Mouse (Mus musculus) limb, embryonic 14.5 days (tissue): ENCODE measurements around the gene Sidt2. TPM values are rescaled to one million over a fixed set of nuclear protein-coding genes. Genes with fewer than 3 reads are reported as not detected.

Source experiments
- ATAC-seq: fragments of 200-750 bp; cut with Nextera tagmentation; 2 replicates; pipeline ENCODE4 v1.8.0; 2017; ENCODE audit warnings: low read depth, moderate number of reproducible peaks, moderate TSS enrichment; ENCODE audit not compliant: low FRiP score
- DNase-seq: peaks from one replicate; pipeline ENCODE4 v3.0.0-alpha.2; 2015; ENCODE audit warnings: low spot score
- H3K27ac ChIP-seq: fragments of 300-500 bp; sonication (generic); replicated peaks from 2 replicates; pipeline ENCODE4 v1.5.1; 2014; ENCODE audit warnings: low read depth, mild to moderate bottlenecking, low read length, moderate library complexity, mixed read lengths
- H3K27me3 ChIP-seq: fragments of 300-500 bp; sonication (generic); 2 replicates; pipeline ENCODE4 v1.6.1; 2014; ENCODE audit warnings: low read length, mixed read lengths; ENCODE audit not compliant: control insufficient read depth, insufficient read depth
- H3K36me3 ChIP-seq: fragments of 300-500 bp; sonication (generic); 2 replicates; pipeline ENCODE4 v1.6.1; 2014; ENCODE audit warnings: mild to moderate bottlenecking, low read length, moderate library complexity, mixed read lengths; ENCODE audit not compliant: control insufficient read depth, insufficient read depth
- H3K4me1 ChIP-seq: fragments of 300-500 bp; sonication (generic); 2 replicates; pipeline ENCODE4 v1.6.1; 2014; ENCODE audit warnings: antibody characterized with exemption, low read length, mixed read lengths; ENCODE audit not compliant: control insufficient read depth, insufficient read depth
- H3K4me2 ChIP-seq: fragments of 300-500 bp; sonication (generic); replicated peaks from 2 replicates; pipeline ENCODE4 v1.6.1; 2014; ENCODE audit warnings: low read depth, mild to moderate bottlenecking, low read length, moderate library complexity; ENCODE audit not compliant: severe bottlenecking
- H3K4me3 ChIP-seq: fragments of 300-500 bp; sonication (generic); replicated peaks from 2 replicates; pipeline ENCODE4 v1.5.1; 2014; ENCODE audit warnings: low read length
- H3K9ac ChIP-seq: fragments of 300-500 bp; sonication (generic); 2 replicates; pipeline ENCODE4 v1.6.1; 2014; ENCODE audit warnings: mild to moderate bottlenecking, low read depth, low read length, moderate library complexity; ENCODE audit not compliant: severe bottlenecking
- H3K9me3 ChIP-seq: fragments of 300-500 bp; sonication (generic); 2 replicates; pipeline ENCODE4 v1.6.1; 2016; ENCODE audit warnings: low read length; ENCODE audit not compliant: control insufficient read depth
- POLR2A ChIP-seq: fragments of 200-500 bp; IDR thresholded peaks from 2 replicates; pipeline ENCODE4 v1.8.0; 2012; ENCODE audit warnings: inconsistent platforms, mild to moderate bottlenecking, moderate library complexity, borderline replicate concordance; ENCODE audit not compliant: insufficient read depth, insufficient read length; ENCODE audit errors: extremely low read depth
- WGBS: fragments of 180-500 bp; shearing (Covaris S2); extraction: QIAGEN DNeasy Blood & Tissue Kit; methylation state at CpG from one replicate; pipeline ENCODE4 v1.1.7; 2014; 5-methylcytosine and 5-hydroxymethylcytosine counted together
- polyA plus RNA-seq, 2 experiments: library from polyadenylated mRNA; depleted of rRNA in 1 of 2; stranded (reverse) in 1 of 2; unstranded in 1 of 2; fragments of >200 nt; fragmentation: Nextera tagmentation in 1 of 2; extraction: Ambion mirVana in 1 of 2; gene quantifications; 2 replicates each; pipeline versions ENCODE4 v1.2.1 to v1.2.3; 2012 to 2014

The Sidt2 gene
- polyA plus RNA-seq, 2 experiments = 56.1 to 121 TPM

DNA sequence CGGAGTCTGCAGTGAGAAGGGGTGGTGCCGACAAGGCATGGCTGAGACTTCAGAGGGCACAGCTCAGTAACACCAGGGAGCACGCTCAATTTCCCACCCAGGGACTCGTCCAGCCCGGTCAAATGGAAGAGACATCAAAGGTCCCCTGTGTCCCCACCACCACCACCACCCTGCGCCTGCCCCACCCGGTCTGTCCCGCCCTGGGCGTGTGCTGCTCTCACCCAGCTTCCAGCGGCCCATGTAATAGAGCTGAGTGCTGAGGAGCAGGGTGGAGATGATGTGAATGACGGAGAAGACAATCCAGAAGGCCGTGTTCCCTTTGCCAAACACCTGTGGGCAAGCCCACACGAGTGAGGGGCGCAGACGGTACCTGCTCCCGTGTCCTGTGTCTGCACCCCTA, 12.6 kb downstream of the Sidt2 start:
- Histone ChIP-seq H3K9me3 (no peaks in the 10 kb centered on the region), H3K27me3 (no peaks in the 10 kb centered on the region), H3K27ac (no peak overlapping the region), H3K36me3 (peaks cover 88% of the 10 kb centered on the region), H3K9ac (no peak overlapping the region), H3K4me2 (no peak overlapping the region), H3K4me1 (no peaks in the 10 kb centered on the region), H3K4me3 (no peak overlapping the region)
- TF ChIP-seq POLR2A = no peak
- ATAC-seq (no peak), DNase-seq (no peak)
- 86% methylated on average over 15 of the region's 16 CpGs for WGBS

- Histone ChIP-seq H3K27me3 (no peaks in the 10 kb centered on the region; the same call in 1 of the 2 replicates), H3K9ac (no peak overlapping the region), H3K36me3 (peaks cover 78% of the 10 kb centered on the region), H3K4me3 (no peak overlapping the region), H3K9me3 (no peaks in the 10 kb centered on the region), H3K27ac (no peak overlapping the region), H3K4me2 (no peak overlapping the region), H3K4me1 (no peaks in the 10 kb centered on the region)
- 72% methylated on average over 18 of the region's 18 CpGs for WGBS
- ATAC-seq (no peak), DNase-seq (no peak)
- no peak for TF ChIP-seq POLR2A
These were observed 13.6 kb downstream of the Sidt2 start for GRCm38 (mm10) chr9:45941329-45941888.

- peaks cover 62% of the 10 kb centered on the region for H3K36me3 ChIP-seq
- H3K9ac ChIP-seq = no peak overlapping the region
- ATAC-seq (no peak), DNase-seq (no peak)
- peaks cover 8% of the 10 kb centered on the region; the same call in 1 of the 2 replicates for H3K4me1 ChIP-seq
- no peaks in the 10 kb centered on the region; the same call in 1 of the 2 replicates for H3K27me3 ChIP-seq
- WGBS = 94% methylated on average over 6 of the region's 6 CpGs
- no peak overlapping the region for H3K4me3 ChIP-seq
- no peaks in the 10 kb centered on the region for H3K9me3 ChIP-seq
- TF ChIP-seq POLR2A = no peak
- no peak overlapping the region for H3K4me2 ChIP-seq
- no peak overlapping the region for H3K27ac ChIP-seq
These were observed 15.3 kb downstream of the Sidt2 start for GRCm38 (mm10) chr9:45939794-45940193.

DNA sequence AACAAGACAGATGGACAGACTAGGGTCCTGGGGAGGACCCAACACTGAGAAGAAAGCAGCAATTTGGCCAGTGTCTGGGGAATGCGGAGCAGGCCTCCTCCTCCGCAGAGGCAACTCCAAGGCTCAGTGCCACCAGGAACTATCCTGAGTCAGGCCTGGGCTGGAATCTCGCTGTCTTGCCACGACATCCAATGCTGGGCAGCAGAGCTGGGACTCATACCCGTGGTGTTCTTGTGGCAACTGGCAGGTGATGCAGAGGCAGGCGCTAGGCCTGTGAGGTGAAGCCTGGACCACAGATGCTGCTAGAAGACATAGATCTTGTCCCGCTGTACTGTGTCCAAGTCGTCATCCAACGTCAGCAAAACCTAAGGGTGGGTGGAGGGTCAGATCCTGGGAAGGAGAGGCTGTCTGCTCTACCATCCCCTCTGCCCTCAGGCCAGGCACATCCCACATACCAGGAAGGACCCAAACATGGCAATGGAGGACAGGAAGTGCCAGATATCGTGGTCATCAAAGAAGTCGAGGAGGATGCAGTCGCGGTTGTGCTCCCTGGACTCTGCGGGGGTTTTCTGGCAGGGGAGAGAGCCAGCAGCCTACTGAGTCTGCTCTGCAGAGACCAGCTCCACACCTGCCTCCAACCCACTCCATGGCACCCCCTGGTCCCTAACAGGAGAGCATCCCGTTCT, 16.0 kb downstream of the Sidt2 start:
- H3K4me1 ChIP-seq = peaks cover 8% of the 10 kb centered on the region; the same call in 1 of the 2 replicates
- H3K4me3 ChIP-seq = no peak overlapping the region
- no peak overlapping the region for H3K9ac ChIP-seq
- no peak overlapping the region for H3K4me2 ChIP-seq
- peaks cover 55% of the 10 kb centered on the region for H3K36me3 ChIP-seq
- DNase-seq (no peak), ATAC-seq (no peak)
- H3K9me3 ChIP-seq = no peaks in the 10 kb centered on the region
- 86% methylated on average over 15 of the region's 15 CpGs for WGBS
- no peaks in the 10 kb centered on the region; the same call in 1 of the 2 replicates for H3K27me3 ChIP-seq
- no peak for TF ChIP-seq POLR2A
- no peak overlapping the region for H3K27ac ChIP-seq

DNA sequence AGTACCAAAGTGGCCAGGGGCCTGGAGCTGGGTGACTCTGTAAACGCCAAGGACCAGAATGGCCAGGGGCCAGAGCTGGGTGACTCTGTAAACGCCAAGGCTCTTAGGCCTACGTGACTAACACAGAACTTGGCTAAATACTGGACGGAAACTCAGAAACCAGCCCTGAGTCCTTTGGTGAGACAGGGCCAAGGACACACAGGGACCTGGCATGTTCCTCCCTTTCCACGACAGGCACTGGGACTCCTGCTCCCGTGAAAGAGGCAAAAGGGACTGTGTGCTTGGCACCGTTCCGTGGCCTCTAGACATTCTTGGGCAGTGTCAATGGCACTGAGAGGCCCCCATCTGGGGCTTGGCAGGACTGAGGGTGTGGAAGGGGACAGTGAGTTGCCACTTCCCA, 17.0 kb downstream of the Sidt2 start:
- Histone ChIP-seq H3K4me3 (no peak overlapping the region), H3K27me3 (no peaks in the 10 kb centered on the region; the same call in 1 of the 2 replicates), H3K27ac (no peak overlapping the region), H3K4me1 (peaks cover 8% of the 10 kb centered on the region), H3K9me3 (no peaks in the 10 kb centered on the region), H3K36me3 (peaks cover 45% of the 10 kb centered on the region), H3K9ac (no peak overlapping the region), H3K4me2 (no peak overlapping the region)
- no peak for DNase-seq
- TF ChIP-seq POLR2A = no peak
- no peak for ATAC-seq
- WGBS = 89% methylated on average over 8 of the region's 8 CpGs
